Mouse (Mus musculus): ENCODE data around the gene Nsdhl. TPM values are rescaled to one million over a fixed set of nuclear protein-coding genes. Genes with fewer than 3 reads are reported as not detected.

Nsdhl gene
- polyA plus RNA-seq, 1 experiment: 16.9 TPM

- H3K4me3 ChIP-seq (ENCODE audit: insufficient read depth, low read length): no peak overlapping the region
- no peak overlapping the region for H3K27ac ChIP-seq (ENCODE audit: insufficient read depth, low read depth, low read length)
- H3K4me1 ChIP-seq (ENCODE audit: control insufficient read depth, insufficient read depth, low read length): no peaks in the 10 kb centered on the region
- TF ChIP-seq CTCF (IDR thresholded peaks at IDR 0.05; ENCODE audit: low read depth, low read length): no peak
- TF ChIP-seq POLR2A (IDR thresholded peaks at IDR 0.05; ENCODE audit: borderline replicate concordance, low read depth, low read length): no peak
Measured at GRCm38 (mm10) chrX:72990581-72990980, 72.2 kb downstream of the Nsdhl start.

GRCm38 (mm10) chrX:72992291-72992919 lies 74.0 kb downstream of the Nsdhl start:
- TF ChIP-seq CTCF (IDR thresholded peaks at IDR 0.05; ENCODE audit: low read depth, low read length) (no peak), POLR2A (IDR thresholded peaks at IDR 0.05; ENCODE audit: borderline replicate concordance, low read depth, low read length) (no peak)
- Histone ChIP-seq H3K4me1 (ENCODE audit: control insufficient read depth, insufficient read depth, low read length) (no peaks in the 10 kb centered on the region), H3K27ac (ENCODE audit: insufficient read depth, low read depth, low read length) (no peak overlapping the region), H3K4me3 (ENCODE audit: insufficient read depth, low read length) (no peak overlapping the region)

- no peak overlapping the region for H3K4me3 ChIP-seq (ENCODE audit: insufficient read depth, low read length)
- TF ChIP-seq CTCF (IDR thresholded peaks at IDR 0.05; ENCODE audit: low read depth, low read length): no peak
- TF ChIP-seq POLR2A (IDR thresholded peaks at IDR 0.05; ENCODE audit: borderline replicate concordance, low read depth, low read length): no peak
- H3K27ac ChIP-seq (ENCODE audit: insufficient read depth, low read depth, low read length): no peak overlapping the region
- H3K4me1 ChIP-seq (ENCODE audit: control insufficient read depth, insufficient read depth, low read length): no peaks in the 10 kb centered on the region
Measured at GRCm38 (mm10) chrX:72995542-72995941, 77.2 kb downstream of the Nsdhl start.

- Histone ChIP-seq H3K4me1 (ENCODE audit: control insufficient read depth, insufficient read depth, low read length) (peaks cover 3% of the 10 kb centered on the region; the same call in 1 of the 2 replicates), H3K4me3 (ENCODE audit: insufficient read depth, low read length) (no peak overlapping the region), H3K27ac (ENCODE audit: insufficient read depth, low read depth, low read length) (no peak overlapping the region)
- no peak for TF ChIP-seq CTCF (IDR thresholded peaks at IDR 0.05; ENCODE audit: low read depth, low read length)
- TF ChIP-seq POLR2A (IDR thresholded peaks at IDR 0.05; ENCODE audit: borderline replicate concordance, low read depth, low read length): no peak
Measured at GRCm38 (mm10) chrX:73003110-73003509, 84.8 kb downstream of the Nsdhl start.

GRCm38 (mm10) chrX:73005678-73006077 lies 87.3 kb downstream of the Nsdhl start:
- no peak for TF ChIP-seq CTCF (IDR thresholded peaks at IDR 0.05; ENCODE audit: low read depth, low read length)
- no peak overlapping the region for H3K27ac ChIP-seq (ENCODE audit: insufficient read depth, low read depth, low read length)
- H3K4me3 ChIP-seq (ENCODE audit: insufficient read depth, low read length): no peak overlapping the region
- peaks cover 5% of the 10 kb centered on the region; the same call in 1 of the 2 replicates for H3K4me1 ChIP-seq (ENCODE audit: control insufficient read depth, insufficient read depth, low read length)

- TF ChIP-seq CTCF (IDR thresholded peaks at IDR 0.05; ENCODE audit: low read depth, low read length) (peak; percentile 50; the same call in 1 of the 2 replicates), POLR2A (IDR thresholded peaks at IDR 0.05; ENCODE audit: borderline replicate concordance, low read depth, low read length) (no peak)
- H3K4me1 ChIP-seq (ENCODE audit: control insufficient read depth, insufficient read depth, low read length): peaks cover 5% of the 10 kb centered on the region; the same call in 1 of the 2 replicates
- H3K27ac ChIP-seq (ENCODE audit: insufficient read depth, low read depth, low read length): peak overlapping the region; percentile 85
- peak overlapping the region; percentile 42 for H3K4me3 ChIP-seq (ENCODE audit: insufficient read depth, low read length)
Measured at GRCm38 (mm10) chrX:73007597-73008479, 89.5 kb downstream of the Nsdhl start.

Other genes starting within 250 kb of the Nsdhl start
- gene Gabrq, start 93.4 kb upstream of the Nsdhl start, polyA plus RNA-seq (2012; ENCODE audit: insufficient read depth, insufficient read length, missing spikeins): not detected in 2 replicates
- gene Cetn2, start 146 bp upstream of the Nsdhl start, polyA plus RNA-seq (2012; ENCODE audit: insufficient read depth, insufficient read length, missing spikeins): 34.6 and 36.4 TPM in 2 replicates
- not detected in 2 replicates for gene Zfp185, start 68.8 kb downstream of the Nsdhl start, polyA plus RNA-seq (2012; ENCODE audit: insufficient read depth, insufficient read length, missing spikeins)
- not detected in 2 replicates for gene Pnma5, start 118.5 kb downstream of the Nsdhl start, polyA plus RNA-seq (2012; ENCODE audit: insufficient read depth, insufficient read length, missing spikeins)
- gene Pnma3, start 146.2 kb downstream of the Nsdhl start, polyA plus RNA-seq (2012; ENCODE audit: insufficient read depth, insufficient read length, missing spikeins): not detected in 2 replicates
- 4.6 and 4.7 TPM in 2 replicates for gene Xlr4a, start 163.9 kb downstream of the Nsdhl start, polyA plus RNA-seq (2012; ENCODE audit: insufficient read depth, insufficient read length, missing spikeins)
- 0.16 TPM in 1 of 2 replicates, not detected in the other for gene Xlr3a, start 178.5 kb downstream of the Nsdhl start, polyA plus RNA-seq (2012; ENCODE audit: insufficient read depth, insufficient read length, missing spikeins)
- not detected in 2 replicates for gene Gm14685, start 198.5 kb downstream of the Nsdhl start, polyA plus RNA-seq (2012; ENCODE audit: insufficient read depth, insufficient read length, missing spikeins)
- not detected in 2 replicates for gene Xlr5b, start 230.2 kb downstream of the Nsdhl start, polyA plus RNA-seq (2012; ENCODE audit: insufficient read depth, insufficient read length, missing spikeins)
- gene DXBay18, start 230.9 kb downstream of the Nsdhl start, polyA plus RNA-seq (2012; ENCODE audit: insufficient read depth, insufficient read length, missing spikeins): not detected in 2 replicates